8 mouse cellular contexts compared by ENCODE assay signal in the genomic region with DNA sequence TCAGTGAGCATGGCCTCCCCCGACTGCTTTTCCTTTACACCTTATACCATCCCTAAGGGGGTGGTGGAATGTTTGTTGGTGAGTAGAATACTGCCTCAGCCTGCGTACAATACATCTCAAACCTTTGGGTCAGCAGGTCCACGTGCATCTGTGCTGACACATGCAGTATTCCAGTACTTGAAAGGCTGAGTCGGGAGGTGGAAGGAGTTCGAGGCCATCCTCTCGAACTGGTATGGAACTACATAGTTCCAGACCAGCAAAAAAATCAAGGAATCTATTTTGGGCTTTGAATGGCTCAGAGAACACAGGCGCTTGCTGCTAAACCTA. TPM values are rescaled to one million over a fixed set of nuclear protein-coding genes. Genes with fewer than 3 reads are reported as not detected.
DNase-seq lines count a peak whose midpoint lies in the region; ATAC-seq and TF ChIP-seq lines count a peak whose summit lies in the region.

No protein-coding gene starts in this region.

- peak overlapping the region; percentile 74 for H3K4me3 ChIP-seq in left cerebral cortex, adult 2 months
- peak overlapping the region; percentile 69 for H3K4me3 ChIP-seq in embryonic facial prominence, embryonic 14.5 days (ENCODE audit: low read depth, low read length)
- peak overlapping the region; percentile 51 for H3K4me3 ChIP-seq in limb, embryonic 11.5 days (ENCODE audit: low read depth, low read length)
- peak overlapping the region; percentile 60 for H3K4me3 ChIP-seq in neural tube, embryonic 14.5 days (ENCODE audit: low read depth, low read length)

- no peak for TF ChIP-seq CTCF in left cerebral cortex, adult 2 months (IDR thresholded peaks at IDR 0.05)

- H3K36me3 ChIP-seq in embryonic facial prominence, embryonic 14.5 days (ENCODE audit: control insufficient read depth, insufficient read depth, low read length) = peaks cover 36% of the 10 kb centered on the region
- H3K36me3 ChIP-seq in limb, embryonic 11.5 days (ENCODE audit: control insufficient read depth, insufficient read depth, low read length) = peaks cover 11% of the 10 kb centered on the region
- H3K36me3 ChIP-seq in neural tube, embryonic 14.5 days (ENCODE audit: control insufficient read depth, insufficient read depth, low read length) = peaks cover 19% of the 10 kb centered on the region

- H3K4me2 ChIP-seq in embryonic facial prominence, embryonic 14.5 days (ENCODE audit: low read depth, low read length) = peak overlapping the region; percentile 83
- H3K4me2 ChIP-seq in limb, embryonic 11.5 days (ENCODE audit: low read depth, severe bottlenecking) = peak overlapping the region; percentile 62
- H3K4me2 ChIP-seq in neural tube, embryonic 14.5 days (ENCODE audit: low read depth, low read length) = peak overlapping the region; percentile 66

- H3K9ac ChIP-seq in embryonic facial prominence, embryonic 14.5 days (ENCODE audit: low read depth, low read length) = peak overlapping the region; percentile 75
- H3K9ac ChIP-seq in limb, embryonic 11.5 days (ENCODE audit: low read length) = peak overlapping the region; percentile 53
- H3K9ac ChIP-seq in neural tube, embryonic 14.5 days (replicated peaks; ENCODE audit: low read depth, low read length) = peak overlapping the region; percentile 71

- DNase-seq in left cerebral cortex, adult 2 months (ENCODE audit: extremely low spot score in 1 of 2, low spot score in 2 of 2) = no peak
- DNase-seq in left cerebral cortex, postnatal 14 days (ENCODE audit: low spot score in 2 of 2) = no peak
- DNase-seq in embryonic facial prominence, embryonic 14.5 days (ENCODE audit: low spot score) = no peak
- no peak for DNase-seq in limb, embryonic 11.5 days (ENCODE audit: low spot score)
- DNase-seq in frontal cortex, postnatal 36 days (ENCODE audit: low spot score in 2 of 2) = no peak
- no peak for DNase-seq in urinary bladder, postnatal 25 days (ENCODE audit: low spot score)
- DNase-seq in left cerebral cortex, postnatal 25 days (ENCODE audit: low spot score in 2 of 2) = no peak

- H3K4me1 ChIP-seq in embryonic facial prominence, embryonic 14.5 days (ENCODE audit: control insufficient read depth, insufficient read depth, low read length) = peaks cover 8% of the 10 kb centered on the region
- H3K4me1 ChIP-seq in limb, embryonic 11.5 days (ENCODE audit: control insufficient read depth, insufficient read depth, low read length) = peaks cover 7% of the 10 kb centered on the region
- peaks cover 14% of the 10 kb centered on the region for H3K4me1 ChIP-seq in neural tube, embryonic 14.5 days (ENCODE audit: control insufficient read depth, insufficient read depth, low read length)

- peak overlapping the region; percentile 99 for H3K27ac ChIP-seq in left cerebral cortex, adult 2 months
- peak overlapping the region; percentile 92 for H3K27ac ChIP-seq in embryonic facial prominence, embryonic 14.5 days (replicated peaks; ENCODE audit: low read depth, low read length)
- H3K27ac ChIP-seq in limb, embryonic 11.5 days (replicated peaks; ENCODE audit: low read depth, low read length) = peak overlapping the region; percentile 16; the same call in 1 of the 2 replicates
- peak overlapping the region; percentile 91 for H3K27ac ChIP-seq in neural tube, embryonic 14.5 days (ENCODE audit: low read depth, low read length)

- intact Hi-C loops in left cerebral cortex, adult 2 months (cut with DNase I) = loop anchor here (2.0 to 10.0 kb wide), 2 partner anchors 36 to 394 kb away; a partner anchor contains a TSS
- intact Hi-C loops in left cerebral cortex, postnatal 14 days (cut with DNase I) = no loop called here
- intact Hi-C loops in left cerebral cortex, postnatal 25 days (cut with DNase I) = loop anchor here (2.0 kb wide), 1 partner anchor 36 kb away; a partner anchor contains a TSS

- H3K27me3 ChIP-seq in embryonic facial prominence, embryonic 14.5 days (replicated peaks; ENCODE audit: control insufficient read depth, insufficient read depth, low read length) = no peaks in the 10 kb centered on the region
- H3K27me3 ChIP-seq in limb, embryonic 11.5 days (ENCODE audit: control insufficient read depth, insufficient read depth, low read length) = no peaks in the 10 kb centered on the region
- no peaks in the 10 kb centered on the region for H3K27me3 ChIP-seq in neural tube, embryonic 14.5 days (ENCODE audit: control insufficient read depth, insufficient read depth, low read length)

- no peak for ATAC-seq in embryonic facial prominence, embryonic 14.5 days (ENCODE audit: low read depth)
- no peak for ATAC-seq in limb, embryonic 11.5 days (ENCODE audit: insufficient number of reproducible peaks, low FRiP score, low TSS enrichment, low read depth)
- peak; percentile 29 for ATAC-seq in neural tube, embryonic 14.5 days (ENCODE audit: low read depth)

- 8% methylated on average over 7 of the region's 7 CpGs for WGBS in embryonic facial prominence, embryonic 14.5 days
- WGBS in limb, embryonic 11.5 days = 8% methylated on average over 7 of the region's 7 CpGs
- WGBS in neural tube, embryonic 14.5 days = 4% methylated on average over 7 of the region's 7 CpGs

- H3K9me3 ChIP-seq in embryonic facial prominence, embryonic 14.5 days (ENCODE audit: control insufficient read depth, low read length) = no peaks in the 10 kb centered on the region
- H3K9me3 ChIP-seq in limb, embryonic 11.5 days (ENCODE audit: control insufficient read depth, low read length) = no peaks in the 10 kb centered on the region
- no peaks in the 10 kb centered on the region for H3K9me3 ChIP-seq in neural tube, embryonic 14.5 days (ENCODE audit: control insufficient read depth, low read length)

RNA-seq across cellular contexts. Expression of a gene that starts 0.6 kb away (rescaled TPM):
- 10 to 100 TPM; 13.1 to 13.9 TPM for total RNA-seq in left cerebral cortex, adult 2 months (2021)
- 10 to 100 TPM; 15.7 to 15.8 TPM for total RNA-seq in left cerebral cortex, postnatal 14 days (2021)
- 103 and 115 TPM in 2 replicates for polyA plus RNA-seq in embryonic facial prominence, embryonic 14.5 days (2014; fragmentation: Nextera tagmentation; extraction: Ambion mirVana)
- polyA plus RNA-seq in limb, embryonic 11.5 days (2014; fragmentation: Nextera tagmentation; extraction: Ambion mirVana) = 97.0 and 99.6 TPM in 2 replicates
- polyA plus RNA-seq in neural tube, embryonic 14.5 days (2014; fragmentation: Nextera tagmentation; extraction: Ambion mirVana) = 42.2 and 45.7 TPM in 2 replicates
- total RNA-seq in left cerebral cortex, postnatal 25 days (2021) = 10 to 100 TPM; 14.3 to 15.6 TPM

RNA-seq across cellular contexts. Expression of a gene that starts 15.3 kb away (rescaled TPM):
- total RNA-seq in left cerebral cortex, adult 2 months (2021) = under 1 TPM in 1 of 2 experiments, not detected in 1; 0.29 TPM
- total RNA-seq in left cerebral cortex, postnatal 14 days (2021) = under 1 TPM in 1 of 2 experiments, not detected in 1; 0.47 TPM
- polyA plus RNA-seq in embryonic facial prominence, embryonic 14.5 days (2014; fragmentation: Nextera tagmentation; extraction: Ambion mirVana) = 2.0 and 2.1 TPM in 2 replicates
- polyA plus RNA-seq in limb, embryonic 11.5 days (2014; fragmentation: Nextera tagmentation; extraction: Ambion mirVana) = 2.5 and 3.2 TPM in 2 replicates
- polyA plus RNA-seq in neural tube, embryonic 14.5 days (2014; fragmentation: Nextera tagmentation; extraction: Ambion mirVana) = 2.5 and 3.0 TPM in 2 replicates
- under 1 TPM; 0.30 to 0.66 TPM for total RNA-seq in left cerebral cortex, postnatal 25 days (2021)

RNA-seq across cellular contexts. Expression of a gene that starts 36.0 kb away (rescaled TPM):
- 10 to 100 TPM; 78.2 to 79.5 TPM for total RNA-seq in left cerebral cortex, adult 2 months (2021)
- total RNA-seq in left cerebral cortex, postnatal 14 days (2021) = 10 to 100 TPM; 68.8 to 76.2 TPM
- 55.7 and 57.1 TPM in 2 replicates for polyA plus RNA-seq in embryonic facial prominence, embryonic 14.5 days (2014; fragmentation: Nextera tagmentation; extraction: Ambion mirVana)
- polyA plus RNA-seq in limb, embryonic 11.5 days (2014; fragmentation: Nextera tagmentation; extraction: Ambion mirVana) = 78.9 and 93.7 TPM in 2 replicates
- polyA plus RNA-seq in neural tube, embryonic 14.5 days (2014; fragmentation: Nextera tagmentation; extraction: Ambion mirVana) = 30.1 and 36.4 TPM in 2 replicates
- 10 to 100 TPM; 70.8 to 74.0 TPM for total RNA-seq in left cerebral cortex, postnatal 25 days (2021)

Comparison
In these comparisons a context has a peak if more than half of its experiments do, and no peak if none do; other contexts are left out.
1. H3K27ac ChIP-seq: peak in every context shown above with its lines; median percentile 99 in left cerebral cortex, adult 2 months; 92 in embryonic facial prominence, embryonic 14.5 days; 91 in neural tube, embryonic 14.5 days; 16 in limb, embryonic 11.5 days.